Mouse (Mus musculus) kidney, adult 2 months (tissue): ENCODE data around the gene Cd151.

ENCODE experiments used
- CTCF ChIP-seq: fragments of 200-500 bp; conservative IDR thresholded peaks from 2 replicates; pipeline ENCODE4 v1.5.1; 2011; ENCODE audit warnings: low read depth, mild to moderate bottlenecking, control low read depth, low read length, moderate library complexity, mixed read lengths; ENCODE audit not compliant: insufficient read depth, insufficient read length
- POLR2A ChIP-seq: fragments of 200-500 bp; IDR thresholded peaks from one replicate; pipeline ENCODE4 v1.6.1; 2011; ENCODE audit warnings: low read depth, low read length, control low read depth

GRCm38 (mm10) chr7:141484186-141485120 lies 17.3 kb downstream of the Cd151 start:
- TF ChIP-seq POLR2A (no peak), CTCF (no peak)
